20 mouse cellular contexts compared by ENCODE assay signal in genomic region chr1:126675142-126675541, GRCm38 (mm10).
DNase-seq lines count a peak whose midpoint lies in the region; ATAC-seq and TF ChIP-seq lines count a peak whose summit lies in the region.
"Had no signal": no experiment of that assay in that cellular context is flagged by ENCODE, and none has a peak within 500 bp of the region (broad histone marks: within the 10 kb centered on the region; RNA-seq: fewer than 3 reads in every experiment).

No protein-coding gene starts in this region.

- no peak overlapping the region for H3K4me2 ChIP-seq in lung, embryonic 15.5 days
- H3K4me2 ChIP-seq: embryonic facial prominence, embryonic 15.5 days; heart, embryonic 12.5 days; hindbrain, embryonic 15.5 days had no signal

- no peaks in the 10 kb centered on the region for H3K27me3 ChIP-seq in lung, embryonic 15.5 days
- no peaks in the 10 kb centered on the region for H3K27me3 ChIP-seq in heart, adult 2 months (ENCODE audit: control insufficient read depth, insufficient read depth, low read length)
- H3K27me3 ChIP-seq: CH12.LX; embryonic facial prominence, embryonic 15.5 days; heart, embryonic 12.5 days; hindbrain, embryonic 15.5 days had no signal

- no peak for TF ChIP-seq EP300 in heart, adult 2 months (IDR thresholded peaks at IDR 0.05; ENCODE audit: insufficient read depth, low read depth, low read length)

- no peak for TF ChIP-seq POLR2A in heart, adult 2 months (IDR thresholded peaks at IDR 0.05; ENCODE audit: insufficient read depth, low read depth, low read length)

- 31% methylated on average over 1 of the region's 1 CpGs for WGBS in lung, embryonic 15.5 days
- WGBS in heart, adult 2 months = 70% methylated on average over 1 of the region's 1 CpGs

- H3K79me2 ChIP-seq in heart, adult 2 months (replicated peaks; ENCODE audit: control insufficient read depth, insufficient read depth, low read length) = no peaks in the 10 kb centered on the region

- peak; percentile 56; the same call in 1 of the 2 replicates for ATAC-seq in lung, embryonic 15.5 days (ENCODE audit: borderline replicate concordance, extremely low read depth, low FRiP score, low TSS enrichment)
- ATAC-seq: forebrain, embryonic 14.5 days had no signal

- H3K4me3 ChIP-seq in lung, embryonic 15.5 days = no peak overlapping the region
- H3K4me3 ChIP-seq in heart, adult 2 months = no peak overlapping the region
- H3K4me3 ChIP-seq: embryonic facial prominence, embryonic 15.5 days; erythroblast, embryonic 14.5 days; forebrain, embryonic 10.5 days; heart, embryonic 12.5 days; hindbrain, embryonic 10.5 days; hindbrain, embryonic 15.5 days had no signal

- intact Hi-C loops in heart, adult 2 months (cut with DNase I) = no loop called here

- peaks cover 27% of the 10 kb centered on the region for H3K4me1 ChIP-seq in lung, embryonic 15.5 days
- H3K4me1 ChIP-seq in heart, adult 2 months (ENCODE audit: control insufficient read depth, insufficient read depth, low read length) = no peaks in the 10 kb centered on the region; the same call in 1 of the 2 replicates
- H3K4me1 ChIP-seq: embryonic facial prominence, embryonic 15.5 days had no signal

- no peak for TF ChIP-seq CTCF in heart, adult 2 months (IDR thresholded peaks at IDR 0.05)

- H3K27ac ChIP-seq in lung, embryonic 15.5 days = peak overlapping the region; percentile 31; the same call in 1 of the 2 replicates
- no peak overlapping the region for H3K27ac ChIP-seq in heart, adult 2 months
- H3K27ac ChIP-seq: embryonic facial prominence, embryonic 15.5 days; forebrain, embryonic 10.5 days; hindbrain, embryonic 10.5 days had no signal

- no peaks in the 10 kb centered on the region for H3K36me3 ChIP-seq in lung, embryonic 15.5 days
- H3K36me3 ChIP-seq in heart, adult 2 months (ENCODE audit: control insufficient read depth, insufficient read depth, low read length) = no peaks in the 10 kb centered on the region
- H3K36me3 ChIP-seq: embryonic facial prominence, embryonic 15.5 days; forebrain, embryonic 10.5 days; G1E; heart, embryonic 12.5 days; hindbrain, embryonic 15.5 days had no signal

- H3K9me3 ChIP-seq in lung, embryonic 15.5 days = no peaks in the 10 kb centered on the region
- H3K9me3 ChIP-seq: embryonic facial prominence, embryonic 15.5 days; forebrain, embryonic 10.5 days; heart, embryonic 12.5 days; hindbrain, embryonic 15.5 days had no signal

- DNase-seq in ES-CJ7 (ENCODE audit: low read depth, low spot score) (peak; percentile 42), R1 (ENCODE audit: low read depth, low spot score) (peak; percentile 16)
- peak; percentile 26 for DNase-seq in lung, postnatal 14 days
- DNase-seq in heart, adult 2 months = no peak
- no peak for DNase-seq in heart, adult 18-20 months
- no peak for DNase-seq in cerebellum, adult 8-10 months
- DNase-seq: adrenal gland, postnatal 14 days; cerebellum, adult 11-12 months; cerebellum, adult 9-11 months; embryo, embryonic 11 days had no signal

- no peak overlapping the region for H3K9ac ChIP-seq in lung, embryonic 15.5 days
- H3K9ac ChIP-seq in heart, adult 2 months (ENCODE audit: low read depth, low read length) = no peak overlapping the region
- H3K9ac ChIP-seq: embryonic facial prominence, embryonic 15.5 days; heart, embryonic 12.5 days; hindbrain, embryonic 15.5 days had no signal

Comparison
In these comparisons a context has a peak if more than half of its experiments do, and no peak if none do; other contexts are left out.
1. DNase-seq: peak in ES-CJ7 (single experiment), R1 (single experiment) and lung, postnatal 14 days (single experiment); none in heart, adult 2 months (0 of 2), heart, adult 18-20 months (0 of 2) and cerebellum, adult 8-10 months (single experiment).